Mouse (Mus musculus) erythroblast, embryonic 14.5 days (primary cell): Measurements from ENCODE around the gene Gcm1.

Experiments
- GATA1 ChIP-seq: IDR thresholded peaks from 2 replicates; pipeline ENCODE4 v1.6.1; 2012; ENCODE audit warnings: low read length, inconsistent platforms, mixed read lengths
- TAL1 ChIP-seq: IDR thresholded peaks from 3 replicates; pipeline ENCODE4 v1.6.1; 2012; ENCODE audit warnings: low read length, inconsistent platforms, mixed read lengths

DNA sequence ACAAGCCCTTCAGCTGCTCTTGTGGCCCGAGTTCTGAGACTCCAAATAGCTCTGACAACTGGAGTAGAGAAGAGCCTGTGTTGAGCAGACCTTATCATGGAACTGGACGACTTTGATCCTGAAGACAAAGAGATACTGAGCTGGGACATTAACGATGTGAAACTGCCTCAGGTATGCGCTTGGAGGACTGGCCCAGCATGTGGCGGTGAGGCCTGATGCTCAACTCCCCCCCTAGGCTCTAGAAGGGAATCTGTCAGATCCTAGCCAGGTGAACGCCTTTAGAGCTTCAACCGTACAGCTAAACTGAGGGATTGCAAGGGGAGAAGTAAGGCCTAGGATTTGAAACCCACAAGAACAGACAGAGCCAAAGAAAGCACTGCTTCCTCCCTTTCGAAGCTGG lies 2.1 kb downstream of the Gcm1 start:
- TF ChIP-seq GATA1 (no peak), TAL1 (no peak)
